Mouse (Mus musculus) MEL-GATA-1-ER (cell line): ENCODE measurements around the gene Pcdh19.
"Not testable (repeated sequence)": the region's sequence is repeated elsewhere in the genome, so short reads cannot be mapped to it uniquely, and the experiment has no call there.

Experiments
- DNase-seq: peaks from one replicate; pipeline ENCODE4 v3.0.0-alpha.2; 2012; ENCODE audit warnings: low read depth; ENCODE audit errors: extremely low read depth

Pcdh19 gene

DNA sequence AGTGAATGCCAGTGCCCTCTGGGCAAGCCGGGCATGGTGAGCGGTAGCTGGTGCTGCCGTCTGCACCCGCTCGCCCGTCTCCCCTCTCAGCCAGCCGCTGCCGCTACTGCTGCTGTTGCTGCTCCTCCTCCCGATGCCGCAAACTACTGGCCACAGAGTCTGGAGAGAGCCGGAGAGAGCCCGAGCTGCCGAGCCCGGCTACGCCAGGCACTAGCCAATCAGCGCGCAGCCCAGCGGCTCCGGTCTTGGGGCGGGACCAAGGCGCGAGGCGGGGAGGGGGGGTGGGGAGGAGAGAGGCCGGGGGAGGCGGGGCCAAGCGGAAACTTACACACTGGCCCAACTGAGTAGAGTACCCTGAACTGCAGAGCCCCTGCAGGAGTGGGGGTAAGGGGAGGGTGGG, at the start of gene Pcdh19:
Gene Pcdh19, minus strand, starts transcription at position 148 of the 400 bp plus-strand sequence.
- no peak for DNase-seq

DNA sequence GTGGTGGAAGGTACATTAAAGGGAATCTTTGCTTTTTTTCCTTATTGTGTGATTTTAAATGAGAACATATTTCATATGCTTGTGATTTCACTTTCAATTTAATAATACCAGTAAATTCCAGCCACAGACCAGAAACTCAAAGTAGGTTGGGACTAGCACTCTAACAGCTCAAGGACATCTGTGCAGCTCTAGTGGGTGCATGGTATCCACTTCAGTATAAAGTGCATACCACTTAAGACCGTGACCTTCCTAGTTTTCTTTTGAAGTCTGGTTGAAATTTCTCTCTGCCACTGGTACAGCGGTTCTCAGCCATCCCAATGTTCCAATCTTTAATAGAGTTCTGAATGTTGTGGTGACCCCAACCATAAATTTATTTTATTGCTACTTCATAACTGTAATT, 47.1 kb upstream of the Pcdh19 start:
- no peak for DNase-seq

DNA sequence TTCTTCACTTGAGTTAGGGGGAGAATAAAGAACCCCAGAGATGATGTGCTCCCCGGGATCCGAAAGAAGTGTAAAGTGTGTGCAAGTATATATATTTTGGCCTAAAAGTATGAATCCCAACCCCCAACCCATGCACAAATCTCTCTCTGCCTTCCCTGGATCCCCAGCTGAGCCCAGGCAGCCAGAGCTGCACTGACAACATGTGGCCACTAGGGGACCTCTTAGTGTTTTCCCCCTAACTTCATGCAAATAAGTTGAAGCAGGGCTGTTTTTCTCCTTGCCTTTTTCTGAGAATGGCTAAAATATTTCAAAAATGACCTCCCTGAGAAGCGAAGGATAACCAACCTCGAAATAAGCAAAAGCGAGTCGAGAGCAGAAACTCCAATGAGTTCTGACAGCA, 46.2 kb upstream of the Pcdh19 start:
- DNase-seq, result peak; percentile 33

DNA sequence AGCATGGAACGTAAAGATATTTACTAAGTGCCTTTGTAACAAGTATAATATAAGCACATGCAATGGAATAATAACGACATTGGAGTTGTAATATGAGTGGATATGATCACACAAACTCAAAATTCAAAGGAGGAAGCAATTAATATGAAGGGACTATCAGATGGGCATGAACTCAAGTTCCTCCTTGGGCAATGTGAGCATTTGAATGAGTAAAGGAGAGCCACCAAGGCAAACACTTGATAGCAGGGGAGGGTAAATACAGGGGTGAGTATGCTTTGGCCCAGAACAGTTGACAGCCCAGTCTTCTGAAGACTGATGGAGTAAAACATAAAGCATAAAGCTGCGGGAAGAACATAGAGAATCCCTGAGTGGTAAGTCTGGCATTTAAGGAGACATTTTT, 32.7 kb upstream of the Pcdh19 start:
- peak; percentile 15 for DNase-seq

DNA sequence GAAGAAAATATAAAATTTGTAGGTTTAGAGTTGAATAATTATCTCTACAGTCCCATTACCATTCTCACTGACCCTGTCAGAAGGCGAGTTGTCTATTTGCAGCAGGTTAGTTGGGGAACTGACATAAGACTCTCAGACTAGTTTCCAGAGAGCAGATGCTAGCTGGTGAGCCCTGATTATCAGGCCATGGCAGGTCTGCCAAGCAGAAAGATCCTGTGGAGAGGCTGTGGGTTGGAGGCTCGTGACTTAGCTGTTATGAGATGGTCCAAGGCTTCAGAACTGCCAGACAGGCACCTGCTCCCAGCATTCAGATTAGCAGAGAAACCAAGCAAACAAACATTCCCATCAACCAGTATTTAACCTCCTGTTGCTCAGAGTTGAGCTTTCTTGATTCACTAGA, 21.8 kb upstream of the Pcdh19 start:
- DNase-seq, result no peak

DNA sequence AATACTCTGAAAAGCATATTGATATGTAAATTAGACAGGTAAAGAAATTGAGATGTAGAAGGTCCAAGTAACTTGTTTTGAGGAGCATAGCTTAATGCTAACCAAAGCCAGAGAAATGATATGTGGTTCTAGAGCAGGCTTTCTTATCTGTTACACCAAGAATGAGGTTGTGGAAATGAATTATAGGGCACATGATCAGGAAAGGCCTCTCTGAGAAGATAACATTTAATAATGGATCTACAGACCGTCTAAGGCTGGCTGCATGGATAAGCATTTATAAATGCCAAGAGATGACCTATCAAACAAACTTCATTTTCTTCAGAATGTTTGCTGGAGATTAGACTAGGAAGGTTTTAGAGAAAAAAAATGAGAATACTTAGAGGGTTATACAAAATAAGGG, 14.1 kb upstream of the Pcdh19 start:
- DNase-seq, result no peak

DNA sequence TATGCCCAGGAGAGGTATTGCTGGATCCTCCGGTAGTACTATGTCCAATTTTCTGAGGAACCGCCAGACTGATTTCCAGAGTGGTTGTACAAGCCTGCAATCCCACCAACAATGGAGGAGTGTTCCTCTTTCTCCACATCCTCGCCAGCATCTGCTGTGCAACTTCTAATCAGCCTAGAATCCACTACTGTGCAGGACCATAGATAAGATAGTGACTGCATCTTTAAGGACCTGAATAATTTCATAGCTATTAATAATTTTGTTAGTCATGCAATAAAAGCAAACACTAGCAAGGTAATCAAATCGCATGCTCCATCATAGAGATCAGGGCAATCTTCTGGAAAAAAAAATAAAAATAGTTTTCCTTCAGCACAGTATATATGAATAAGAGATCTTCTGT, 9.1 kb upstream of the Pcdh19 start:
- DNase-seq, result not testable (repeated sequence)

DNA sequence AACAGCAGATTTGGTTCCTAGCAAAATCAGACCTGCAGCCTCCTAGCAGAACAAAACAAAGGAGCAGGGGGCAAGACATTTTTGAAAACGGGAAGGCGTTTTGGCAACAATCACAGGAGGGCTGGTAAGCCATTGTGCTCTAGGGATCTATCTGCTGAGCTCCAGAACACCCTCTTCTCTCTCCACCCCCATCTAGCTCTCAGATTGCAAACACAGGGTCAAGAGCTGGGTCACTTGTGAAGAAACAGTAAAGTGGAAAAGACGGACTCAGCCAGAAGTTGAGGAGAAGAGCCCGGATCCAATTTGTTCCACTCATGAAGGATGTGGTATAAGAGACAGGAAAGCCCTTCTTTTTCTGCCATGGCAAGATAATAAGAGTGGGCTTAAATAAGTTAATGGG, 7.7 kb upstream of the Pcdh19 start:
- DNase-seq, result no peak

DNA sequence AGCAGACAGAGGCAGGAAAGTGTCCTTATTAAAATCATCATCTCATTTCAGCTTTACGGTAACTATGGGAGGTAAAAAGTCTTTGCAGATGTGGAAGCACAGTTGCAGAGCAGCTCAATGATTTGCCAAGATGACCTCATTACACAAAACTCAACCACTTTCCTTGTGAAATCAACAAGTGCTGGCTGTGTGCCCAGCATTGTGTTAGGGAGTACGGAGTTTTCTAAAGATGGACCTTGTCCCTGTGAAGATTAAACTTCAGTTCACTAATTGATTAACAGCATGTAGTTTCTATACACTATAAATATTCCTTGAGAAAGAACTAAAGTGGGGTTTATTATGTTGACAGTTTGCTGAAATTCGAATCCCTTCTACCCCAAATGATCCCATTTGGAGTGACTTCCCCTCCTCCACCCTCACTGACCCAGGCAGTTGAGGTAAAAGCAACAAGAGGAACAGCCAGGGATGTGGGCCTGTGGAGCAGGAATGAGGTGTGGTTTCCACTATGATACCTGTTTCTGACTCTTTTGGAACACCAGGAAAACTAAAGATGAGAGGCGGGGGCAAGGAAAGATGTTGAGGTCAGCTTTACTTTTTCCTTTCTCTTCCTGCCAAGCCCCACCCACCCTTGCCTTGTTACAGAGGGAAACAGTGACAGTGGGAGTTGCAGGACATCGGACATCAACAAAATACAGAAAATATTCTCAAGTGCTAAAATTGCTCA, 4.4 kb upstream of the Pcdh19 start:
- DNase-seq, result no peak

DNA sequence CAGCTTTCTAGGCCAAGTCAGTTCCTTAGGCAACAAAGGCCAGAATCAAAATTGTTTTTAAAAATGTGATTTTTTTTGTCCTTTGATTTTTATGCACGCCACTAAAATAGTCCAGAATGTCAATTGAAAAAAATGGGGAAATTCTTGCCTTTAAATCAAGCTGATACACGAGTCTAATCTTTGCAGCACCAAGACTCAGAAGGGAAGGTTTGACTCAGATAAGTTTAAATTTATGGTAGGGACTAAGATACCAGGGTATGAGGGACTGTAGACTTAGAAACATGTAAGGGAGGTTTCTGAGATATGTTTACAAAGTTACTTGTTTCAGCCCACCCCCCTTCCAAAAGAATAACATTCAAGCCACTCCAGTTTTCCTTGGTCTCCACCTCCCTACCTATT, 3.6 kb upstream of the Pcdh19 start:
- no peak for DNase-seq

DNA sequence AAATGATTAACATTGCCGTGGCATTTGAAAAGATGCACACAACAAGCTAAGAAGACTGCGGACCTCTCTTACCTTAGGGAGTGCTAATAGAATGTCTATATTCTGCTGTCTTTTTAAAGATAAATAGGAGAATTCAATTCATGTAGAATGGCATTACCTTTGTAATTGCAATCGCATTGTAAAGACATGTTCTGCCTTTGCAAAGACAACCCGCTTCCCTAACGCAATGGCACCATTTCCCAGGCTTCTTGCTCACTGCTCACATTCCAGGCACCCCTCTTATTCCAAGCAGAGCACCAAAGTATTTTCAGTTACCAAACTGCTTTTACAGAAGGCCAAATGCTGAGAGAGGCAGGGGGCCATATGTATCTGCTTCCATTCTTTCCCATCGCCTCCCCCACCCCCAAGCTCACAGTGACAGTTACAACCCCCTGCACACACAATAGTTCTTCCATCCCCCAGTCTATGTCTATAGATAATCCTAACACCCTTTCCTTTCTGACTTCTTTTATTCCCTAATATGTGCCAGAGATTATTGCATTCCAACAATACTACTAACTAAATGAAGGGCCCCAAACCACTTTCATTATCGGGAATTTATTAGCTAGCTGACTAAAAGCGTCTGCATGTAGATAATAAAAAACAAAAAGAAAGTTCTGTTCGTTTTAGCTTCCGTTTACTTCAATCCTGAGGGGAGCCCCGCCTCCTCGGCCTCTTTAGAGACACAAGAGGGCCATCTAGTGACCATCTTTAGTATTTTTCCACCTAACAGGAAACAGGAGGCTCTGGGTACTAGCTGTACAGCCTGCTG, 3.0 kb upstream of the Pcdh19 start:
- peak; percentile 85 for DNase-seq

DNA sequence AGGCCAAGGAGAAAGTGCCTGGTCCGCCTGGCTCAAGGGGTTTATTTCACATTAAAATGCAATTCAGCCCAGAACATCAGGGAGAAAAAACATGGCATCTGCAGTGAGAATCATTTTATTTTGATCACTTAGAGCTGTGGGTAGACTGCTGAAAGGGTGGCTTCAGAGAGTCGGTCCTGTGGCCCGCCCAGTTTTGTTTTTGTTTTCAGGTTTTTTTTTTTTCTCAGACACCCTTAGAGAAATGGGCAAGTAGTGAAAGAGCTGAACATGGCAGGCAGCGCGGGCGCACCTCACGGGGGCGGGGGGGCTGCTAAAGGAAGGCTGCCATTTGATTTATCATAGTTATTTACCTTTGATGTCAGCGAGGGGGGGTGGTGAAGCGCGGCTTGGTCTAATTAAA, 2.0 kb upstream of the Pcdh19 start:
- DNase-seq, result no peak

DNA sequence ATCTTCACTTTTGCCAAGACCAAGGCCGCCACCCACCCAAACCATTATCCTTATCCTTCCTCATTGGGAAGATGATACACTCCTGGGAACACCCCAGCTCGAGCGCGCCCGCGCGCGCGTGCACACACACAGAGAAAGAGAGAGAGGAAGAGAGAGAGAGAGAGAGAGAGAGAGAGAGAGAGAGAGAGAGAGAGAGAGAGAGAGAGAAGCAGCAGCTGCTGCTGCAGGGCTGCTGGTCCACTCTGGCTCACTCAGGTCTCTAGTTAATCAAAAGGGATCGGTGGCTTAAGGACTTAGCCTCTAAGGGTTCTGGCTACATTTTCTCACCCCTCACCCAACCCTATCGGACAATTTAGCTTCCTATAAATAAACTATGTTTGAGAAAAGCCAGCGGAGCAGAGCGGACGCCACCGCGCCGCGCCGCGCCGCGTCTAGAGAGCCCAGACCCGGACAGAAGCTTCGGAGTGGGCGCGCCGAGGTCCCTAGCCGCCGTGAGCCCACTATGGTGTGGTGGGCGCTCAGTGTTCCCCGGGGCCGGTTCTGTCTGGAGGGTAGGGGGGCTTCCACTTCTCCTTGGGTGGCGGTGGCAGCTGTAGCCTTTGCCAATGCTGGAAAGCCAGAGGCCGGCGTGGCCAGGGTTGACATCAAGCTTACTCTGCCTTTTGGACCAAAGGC, 926 bp upstream of the Pcdh19 start:
- no peak for DNase-seq

DNA sequence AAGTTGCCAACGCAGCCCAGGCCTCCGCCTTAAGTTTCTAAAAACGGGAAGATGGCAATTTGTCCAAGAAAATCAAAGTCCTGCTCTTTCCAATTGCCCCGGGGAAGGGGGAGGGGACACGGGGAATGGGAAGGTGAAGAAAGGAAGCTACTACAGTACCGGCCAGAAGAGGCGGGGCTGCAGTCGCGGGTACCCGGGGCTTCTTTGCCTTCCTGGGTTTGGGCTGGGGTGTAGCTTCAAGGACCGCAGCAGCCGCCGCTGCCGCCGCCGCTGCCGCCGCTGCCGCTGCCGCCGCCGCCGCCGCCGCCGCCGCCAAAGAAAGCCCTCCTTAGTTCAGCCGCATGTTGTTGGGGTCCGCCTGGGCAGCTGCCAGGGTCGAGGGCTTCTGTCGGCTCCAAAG, 631 bp downstream of the Pcdh19 start:
- no peak for DNase-seq

DNA sequence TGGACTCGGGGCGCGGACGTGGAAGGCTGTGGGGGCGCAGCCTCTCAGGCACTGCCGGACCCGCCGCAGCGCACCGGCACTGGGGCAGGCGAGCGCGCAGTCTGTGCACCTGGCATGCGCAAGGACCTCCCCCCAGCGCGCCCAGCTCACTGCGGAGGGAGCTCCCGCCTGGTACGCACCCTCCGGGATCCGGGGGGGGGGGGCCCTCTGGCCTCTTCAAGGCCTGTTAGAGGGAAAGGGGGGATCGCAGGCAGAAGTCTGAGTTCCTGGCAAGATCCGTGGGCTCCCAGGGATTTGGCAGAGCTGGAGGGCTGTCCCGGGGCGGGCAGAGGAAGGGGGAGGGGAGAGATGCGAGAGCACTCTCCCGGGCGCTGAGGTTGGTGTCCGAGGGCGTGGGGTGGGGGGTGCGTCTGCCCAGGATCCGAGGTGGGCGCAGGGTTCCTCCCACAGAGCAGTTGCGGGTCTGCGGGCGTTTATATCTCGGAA, 1.1 kb downstream of the Pcdh19 start:
- no peak for DNase-seq

DNA sequence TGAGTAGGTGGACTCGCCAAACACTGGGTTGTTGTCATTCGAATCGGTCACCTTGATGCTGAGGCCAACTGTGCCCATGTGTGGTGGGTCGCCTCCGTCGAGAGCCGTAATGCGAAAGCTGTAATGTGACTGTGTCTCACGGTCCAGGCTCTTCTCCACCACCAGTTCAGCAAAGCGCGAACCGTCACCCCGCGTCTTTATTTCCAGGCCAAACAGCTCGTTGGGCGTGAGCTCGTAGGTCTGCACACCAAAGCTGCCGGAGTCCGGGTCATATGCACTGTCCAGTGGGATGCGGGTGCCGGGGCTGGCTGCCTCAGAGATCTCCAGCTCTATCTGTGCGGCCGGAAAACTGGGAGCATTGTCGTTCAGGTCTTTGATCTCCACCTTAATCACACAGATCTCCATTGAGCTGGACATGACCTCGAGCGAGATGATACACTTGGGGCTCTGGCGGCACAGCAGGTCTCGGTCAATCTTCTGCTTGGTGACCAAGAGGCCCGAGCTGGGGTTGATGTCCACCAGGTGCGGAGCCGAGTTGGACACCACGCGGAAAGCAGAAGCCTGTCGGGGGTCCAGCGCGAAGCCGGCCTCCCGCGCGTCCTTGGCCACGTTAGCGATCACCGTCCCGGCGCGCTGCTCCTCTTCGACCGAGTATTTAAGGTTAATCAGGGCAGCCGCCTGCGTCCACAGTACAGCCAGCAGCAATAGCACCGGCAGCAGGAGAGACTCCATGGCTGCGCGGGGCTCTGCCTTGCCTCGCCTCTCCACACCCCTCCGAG, 2.1 kb downstream of the Pcdh19 start:
- DNase-seq, result no peak

DNA sequence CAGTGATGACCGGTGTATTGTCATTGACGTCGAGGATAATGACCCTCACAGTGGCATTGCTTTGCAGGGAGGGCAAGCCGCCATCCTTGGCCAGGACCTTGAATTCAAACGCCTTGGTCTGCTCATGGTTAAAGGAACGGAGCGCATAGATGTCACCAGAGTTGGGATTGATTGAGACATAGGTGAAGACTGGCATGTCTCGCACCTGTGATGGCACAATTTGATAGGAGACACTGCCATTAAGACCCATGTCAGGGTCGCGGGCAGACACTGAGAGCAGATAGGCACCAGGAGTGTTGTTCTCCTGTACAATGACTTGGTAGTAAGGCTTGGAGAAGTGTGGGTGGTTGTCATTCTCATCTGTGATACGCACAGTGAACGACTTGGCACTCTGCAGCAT, 3.2 kb downstream of the Pcdh19 start:
- DNase-seq, result no peak

DNA sequence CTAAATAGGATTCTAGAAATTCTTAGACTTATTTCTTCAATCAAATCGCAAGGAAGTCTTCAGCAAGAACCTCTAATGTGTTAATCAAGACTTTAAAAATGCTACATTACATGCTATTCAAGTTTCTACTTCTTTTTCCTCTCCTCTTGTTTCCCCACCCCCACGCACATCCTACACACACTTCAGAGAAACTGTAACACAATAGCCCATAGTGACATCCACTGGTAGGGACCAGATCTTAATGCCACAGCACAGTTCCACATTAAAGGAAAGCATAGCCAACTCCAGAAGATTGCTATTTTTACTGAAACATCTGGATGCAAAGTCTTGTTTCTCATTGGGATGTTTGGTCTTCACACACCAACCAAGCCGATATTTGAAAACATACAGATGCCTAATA, 4.8 kb downstream of the Pcdh19 start:
- no peak for DNase-seq

DNA sequence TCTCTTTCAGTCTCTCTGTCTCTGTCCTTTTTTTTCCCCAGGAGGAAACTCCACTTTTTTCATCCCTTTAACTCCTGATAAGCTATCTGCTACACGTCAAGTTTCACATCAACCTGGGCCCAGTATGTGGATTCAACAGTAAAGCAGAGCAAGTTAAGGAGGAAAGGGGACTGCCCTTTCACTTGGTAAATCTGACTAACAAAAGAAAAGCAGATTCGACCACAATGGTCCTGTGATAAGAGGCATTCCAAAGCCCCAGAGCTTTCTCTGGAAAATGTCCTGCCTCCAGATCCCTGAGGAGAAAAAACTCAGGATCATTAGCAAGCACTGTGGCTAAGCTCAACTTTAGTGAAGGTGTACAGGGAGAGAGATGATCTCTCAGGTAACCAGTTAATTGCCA, 13.7 kb downstream of the Pcdh19 start:
- DNase-seq, result no peak

DNA sequence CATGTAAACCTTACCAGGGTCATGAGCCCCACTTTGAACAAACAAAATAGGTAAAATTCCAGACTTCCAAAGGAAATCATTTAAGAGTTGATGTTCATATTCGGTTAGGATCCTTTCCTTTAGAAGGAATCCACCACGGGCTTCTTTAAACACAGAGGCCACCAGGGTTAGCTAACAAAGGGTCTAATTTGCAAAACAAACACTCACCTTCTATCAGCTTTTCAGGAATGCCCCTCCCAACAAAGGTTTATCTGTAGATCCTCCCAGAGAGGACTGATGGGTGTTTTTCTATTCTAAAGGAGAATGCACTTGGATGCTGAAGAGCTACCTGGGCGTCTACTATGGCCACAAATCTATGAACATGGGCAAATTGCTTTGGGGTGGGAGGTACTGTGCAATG, 15.0 kb downstream of the Pcdh19 start:
- DNase-seq, result no peak

DNA sequence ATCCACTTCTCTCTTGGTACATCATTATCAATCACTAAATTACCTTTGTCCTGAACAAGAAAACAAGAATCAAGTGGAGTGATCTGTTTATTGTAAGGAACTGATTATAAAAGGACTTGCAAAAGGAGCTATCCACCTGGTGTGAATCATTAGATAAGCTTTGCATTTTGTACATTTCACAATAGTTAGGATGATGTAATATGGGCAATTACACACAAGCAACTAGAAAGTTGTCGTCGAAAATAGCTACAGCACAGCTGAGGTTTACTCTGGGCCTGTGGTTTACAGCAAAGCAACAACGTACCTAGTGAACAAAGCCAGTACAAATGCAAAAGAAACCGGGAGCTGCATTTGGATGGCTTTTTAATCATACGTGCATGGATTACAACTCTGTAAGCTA, 28.7 kb downstream of the Pcdh19 start:
- no peak for DNase-seq
